Mouse (Mus musculus) G1E (cell line): ENCODE results near the gene Rassf8. TPM values are rescaled to one million over a fixed set of nuclear protein-coding genes. Genes with fewer than 3 reads are reported as not detected.

ENCODE experiments used
- ATAC-seq: 2 replicates; pipeline ENCODE4 v1.8.0; 2016; ENCODE audit warnings: mild to moderate bottlenecking; ENCODE audit not compliant: insufficient number of reproducible peaks, poor library complexity, low FRiP score, severe bottlenecking; ENCODE audit errors: extremely low read depth
- DNase-seq: peaks from one replicate; pipeline ENCODE4 v3.0.0; 2012; ENCODE audit warnings: low spot score
- H3K27me3 ChIP-seq: 2 replicates; pipeline ENCODE4 v1.6.1; 2012; ENCODE audit warnings: mild to moderate bottlenecking, low read length, inconsistent platforms; ENCODE audit not compliant: insufficient read depth
- H3K36me3 ChIP-seq: replicated peaks from 2 replicates; pipeline ENCODE3; 2012; ENCODE audit warnings: mild to moderate bottlenecking, inconsistent platforms
- H3K4me1 ChIP-seq: 2 replicates; pipeline ENCODE4 v1.6.1; 2012; ENCODE audit warnings: low read depth, low read length, inconsistent platforms, mixed read lengths; ENCODE audit not compliant: insufficient read depth
- H3K4me3 ChIP-seq: 2 replicates; pipeline ENCODE4 v1.5.1; 2012; ENCODE audit warnings: low read depth, mild to moderate bottlenecking, inconsistent platforms, low read length, moderate library complexity, mixed read lengths
- H3K9me3 ChIP-seq: replicated peaks from 2 replicates; pipeline ENCODE4 v1.6.1; 2012; ENCODE audit warnings: inconsistent platforms
- CTCF ChIP-seq: IDR thresholded peaks from 2 replicates; pipeline ENCODE4 v1.5.1; 2012; ENCODE audit warnings: low read depth, low read length, inconsistent platforms, mixed read lengths
- GATA1 ChIP-seq: IDR thresholded peaks from 2 replicates; pipeline ENCODE4 v1.6.1; 2012; ENCODE audit warnings: borderline replicate concordance, low read length, inconsistent platforms, mixed read lengths
- GATA2 ChIP-seq: IDR thresholded peaks from 2 replicates; pipeline ENCODE4 v1.6.1; 2012; ENCODE audit warnings: low read depth, low read length, inconsistent platforms, borderline replicate concordance
- POLR2AphosphoS5 ChIP-seq: IDR thresholded peaks from 2 replicates; pipeline ENCODE4 v1.6.1; 2012; ENCODE audit warnings: low read depth, low read length, inconsistent platforms; ENCODE audit not compliant: insufficient replicate concordance
- TAL1 ChIP-seq: conservative IDR thresholded peaks from 2 replicates; pipeline ENCODE4 v1.6.1; 2012; ENCODE audit warnings: low read depth, low read length, inconsistent platforms, mixed read lengths
- polyA plus RNA-seq: library from polyadenylated mRNA; stranded (reverse); fragments of >175 nt; gene quantifications from 2 replicates; pipeline ENCODE4 v1.2.3, GENCODE M21; 2012
- total RNA-seq, 2 experiments: library from RNA; stranded (forward) in 1 of 2; stranded (reverse) in 1 of 2; fragments of 200-1000 nt in 1 of 2; fragments of >200 nt in 1 of 2; fragmentation: Nextera tagmentation in 1 of 2; gene quantifications; 2 replicates each; pipeline ENCODE4 v1.2.3; 2014 to 2017

Gene Rassf8
- total and polyA plus RNA-seq, 3 experiments = 0.16 TPM; not detected in 2

- DNase-seq (no peak), ATAC-seq (no peak)
- Histone ChIP-seq H3K27me3 (no peaks in the 10 kb centered on the region), H3K36me3 (no peaks in the 10 kb centered on the region), H3K9me3 (peaks cover 49% of the 10 kb centered on the region), H3K4me3 (no peak overlapping the region; the same call in 1 of the 2 replicates), H3K4me1 (no peaks in the 10 kb centered on the region)
- TF ChIP-seq TAL1 (no peak), GATA1 (no peak), CTCF (no peak), GATA2 (no peak), POLR2AphosphoS5 (no peak)
Measured at GRCm38 (mm10) chr6:145746921-145747670, 548 bp downstream of the Rassf8 start.

GRCm38 (mm10) chr6:145747671-145748640, 1.4 kb downstream of the Rassf8 start:
- Histone ChIP-seq H3K4me1 (no peaks in the 10 kb centered on the region), H3K9me3 (peaks cover 46% of the 10 kb centered on the region), H3K4me3 (no peak overlapping the region), H3K27me3 (no peaks in the 10 kb centered on the region), H3K36me3 (no peaks in the 10 kb centered on the region)
- ATAC-seq = no peak
- DNase-seq = no peak
- TF ChIP-seq POLR2AphosphoS5 (no peak), CTCF (no peak), GATA1 (no peak)

DNA sequence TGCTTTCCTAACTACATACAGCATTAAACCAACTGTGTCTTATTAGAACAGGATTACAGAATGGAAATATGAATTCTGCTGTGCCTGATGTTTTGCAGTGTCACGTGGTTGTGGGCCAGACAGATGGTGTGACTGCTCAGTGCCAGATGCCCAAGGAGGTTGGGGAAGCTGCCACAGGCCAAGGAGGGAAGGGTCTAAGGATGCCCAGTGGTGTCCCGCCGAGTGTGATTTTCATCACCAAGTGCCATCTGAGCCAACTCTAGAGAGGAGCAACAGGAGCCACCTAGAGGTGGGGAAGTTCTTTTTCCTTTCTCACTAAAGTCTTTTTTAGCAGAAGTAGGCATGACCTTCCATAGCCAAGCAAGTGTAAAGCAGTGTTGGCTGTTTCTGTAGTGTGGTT, 3.8 kb downstream of the Rassf8 start:
- no peak for ATAC-seq
- no peak overlapping the region for H3K4me3 ChIP-seq

DNA sequence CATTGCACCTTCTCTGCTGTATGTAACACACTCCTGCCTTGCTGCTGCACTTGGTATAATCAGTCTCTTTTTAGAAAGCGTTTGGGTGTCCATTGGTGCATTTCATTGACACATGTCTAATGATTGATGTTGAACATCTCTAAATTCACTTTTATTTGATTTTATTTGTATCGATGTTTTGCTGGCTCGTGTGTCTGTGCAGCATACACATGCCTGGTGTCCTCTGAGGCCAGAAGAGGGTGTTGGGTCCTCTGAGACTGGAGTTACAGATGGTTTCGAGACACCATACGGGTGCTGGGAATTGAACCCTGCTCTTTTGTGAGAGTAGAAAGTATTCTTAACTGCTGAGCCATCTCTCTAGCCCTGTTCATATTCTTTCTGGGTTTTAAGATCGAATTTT, 6.7 kb downstream of the Rassf8 start:
- DNase-seq (no peak), ATAC-seq (no peak)
- no peaks in the 10 kb centered on the region for H3K27me3 ChIP-seq

More for the DNA sequence above, 3.8 kb downstream of the Rassf8 start:
- no peak for DNase-seq
- H3K4me1 ChIP-seq = no peaks in the 10 kb centered on the region
- H3K27me3 ChIP-seq = no peaks in the 10 kb centered on the region
- peaks cover 61% of the 10 kb centered on the region for H3K9me3 ChIP-seq
- TF ChIP-seq TAL1 (no peak), GATA2 (no peak), POLR2AphosphoS5 (no peak), CTCF (no peak), GATA1 (no peak)
- H3K36me3 ChIP-seq = no peaks in the 10 kb centered on the region

DNA sequence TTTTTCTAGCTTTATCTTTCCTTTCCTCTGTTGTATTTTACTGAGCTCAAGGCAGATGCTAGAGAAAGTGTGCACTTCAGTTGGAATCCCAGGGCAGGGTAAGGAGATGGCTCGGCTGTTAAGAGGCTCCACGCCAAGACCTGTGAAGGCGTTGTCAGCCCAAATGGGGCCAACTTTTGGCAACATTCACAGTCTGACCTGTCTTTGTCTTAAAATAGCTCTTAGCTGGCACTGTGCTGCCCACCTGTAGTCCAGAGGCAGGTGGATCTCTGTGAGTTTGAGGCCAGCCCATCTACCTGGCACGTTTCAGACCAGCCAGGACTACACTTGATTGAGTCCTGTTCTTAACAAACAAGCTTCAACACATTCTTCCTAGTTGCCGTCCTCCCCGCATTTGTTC, 7.9 kb downstream of the Rassf8 start:
- DNase-seq = no peak
- Histone ChIP-seq H3K4me1 (no peaks in the 10 kb centered on the region), H3K27me3 (no peaks in the 10 kb centered on the region), H3K9me3 (peaks cover 71% of the 10 kb centered on the region), H3K36me3 (no peaks in the 10 kb centered on the region), H3K4me3 (no peak overlapping the region)
- ATAC-seq = no peak
- no peak for TF ChIP-seq POLR2AphosphoS5
- no peak for TF ChIP-seq GATA2
- TF ChIP-seq CTCF = no peak
- TF ChIP-seq GATA1 = no peak
- no peak for TF ChIP-seq TAL1

More for the DNA sequence above, 6.7 kb downstream of the Rassf8 start:
- no peak overlapping the region for H3K4me3 ChIP-seq
- peaks cover 65% of the 10 kb centered on the region for H3K9me3 ChIP-seq
- H3K36me3 ChIP-seq = no peaks in the 10 kb centered on the region
- no peaks in the 10 kb centered on the region for H3K4me1 ChIP-seq
- TF ChIP-seq GATA1 (no peak), GATA2 (no peak), POLR2AphosphoS5 (no peak), TAL1 (no peak), CTCF (no peak)

- Histone ChIP-seq H3K27me3 (no peaks in the 10 kb centered on the region), H3K9me3 (peaks cover 72% of the 10 kb centered on the region), H3K36me3 (no peaks in the 10 kb centered on the region), H3K4me1 (no peaks in the 10 kb centered on the region), H3K4me3 (no peak overlapping the region)
- TF ChIP-seq CTCF = no peak
- no peak for TF ChIP-seq POLR2AphosphoS5
- no peak for TF ChIP-seq GATA2
- no peak for TF ChIP-seq GATA1
- no peak for TF ChIP-seq TAL1
- ATAC-seq = no peak
- DNase-seq = no peak
Measured at GRCm38 (mm10) chr6:145755942-145756639, 9.5 kb downstream of the Rassf8 start.
